Mouse (Mus musculus) cortical plate, adult 2 months (tissue): ENCODE results near the gene Slc26a3.

Experiments used
- CTCF ChIP-seq: fragments of 200-500 bp; IDR thresholded peaks from 2 replicates; pipeline ENCODE4 v1.5.1; 2011; ENCODE audit warnings: mild to moderate bottlenecking, control low read depth, low read length; ENCODE audit not compliant: insufficient read depth; ENCODE audit errors: extremely low read depth
- POLR2A ChIP-seq: fragments of 200-500 bp; IDR thresholded peaks from 2 replicates; pipeline ENCODE4 v1.6.1; 2011; ENCODE audit warnings: mild to moderate bottlenecking, low read length, control low read depth; ENCODE audit not compliant: insufficient read depth; ENCODE audit errors: extremely low read depth

DNA sequence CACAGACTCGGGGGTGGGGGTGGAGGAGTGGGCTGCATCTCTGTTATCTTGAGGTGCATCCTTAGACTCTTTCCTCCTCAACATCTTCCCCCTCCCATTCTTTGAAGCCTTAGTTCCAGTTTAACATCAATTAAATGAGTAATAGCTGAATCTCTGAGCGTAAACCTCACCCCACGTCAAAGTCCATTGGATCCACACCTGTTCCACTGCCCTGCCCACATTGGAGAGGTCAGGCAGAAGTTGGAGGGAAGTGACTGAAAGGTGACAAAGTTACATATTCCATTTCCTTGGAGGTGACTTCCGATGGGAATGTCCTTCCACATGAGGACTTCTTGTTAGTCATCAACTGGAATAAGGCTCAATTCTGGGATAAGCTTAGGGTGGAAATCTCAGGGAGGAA, 7.0 kb downstream of the Slc26a3 start:
- TF ChIP-seq POLR2A (no peak), CTCF (no peak)
